In genomic region chr11:5789071-5789753, GRCm38 (mm10) we compare ENCODE assay signal across 8 mouse cellular contexts. TPM values are rescaled to one million over a fixed set of nuclear protein-coding genes. Genes with fewer than 3 reads are reported as not detected.
A peak's percentile ranks its signal among the peaks of the same experiment; 100 is the strongest.
DNase-seq lines count a peak whose midpoint lies in the region; ATAC-seq and TF ChIP-seq lines count a peak whose summit lies in the region.

No protein-coding gene starts in this region.

- peak overlapping the region; percentile 81 for H3K4me3 ChIP-seq in embryonic facial prominence, embryonic 13.5 days
- H3K4me3 ChIP-seq in intestine, postnatal 0 days (ENCODE audit: low read depth, low read length): peak overlapping the region; percentile 79

- 70% methylated on average over 6 of the region's 6 CpGs for WGBS in embryonic facial prominence, embryonic 13.5 days
- 39% methylated on average over 6 of the region's 6 CpGs for WGBS in intestine, postnatal 0 days

- H3K4me2 ChIP-seq in embryonic facial prominence, embryonic 13.5 days: peak overlapping the region; percentile 88
- peak overlapping the region; percentile 90 for H3K4me2 ChIP-seq in intestine, postnatal 0 days (replicated peaks; ENCODE audit: low read depth)

- no peaks in the 10 kb centered on the region for H3K9me3 ChIP-seq in embryonic facial prominence, embryonic 13.5 days
- no peaks in the 10 kb centered on the region for H3K9me3 ChIP-seq in intestine, postnatal 0 days (ENCODE audit: control insufficient read depth)

- intact Hi-C loops in left cerebral cortex, postnatal 36 days (cut with DNase I): loop anchor here (5.0 kb wide), 2 partner anchors 48 to 88 kb away; partner anchors contain the start of genes Pold2 and Polm

- DNase-seq in embryo, embryonic 10.5 days (ENCODE audit: low spot score): peak; percentile 5
- DNase-seq in embryo, embryonic 10 days (ENCODE audit: low spot score): no peak
- DNase-seq in 416B (ENCODE audit: low read depth): peak; percentile 79
- no peak for DNase-seq in left cerebral cortex, postnatal 36 days (ENCODE audit: low spot score in 2 of 2)
- no peak for DNase-seq in layer of hippocampus, adult 9-10 months (ENCODE audit: low spot score)

- peak; percentile 57 for TF ChIP-seq CTCF in intestine, postnatal 0 days (IDR thresholded peaks at IDR 0.05; ENCODE audit: low read depth)

- H3K9ac ChIP-seq in embryonic facial prominence, embryonic 13.5 days: peak overlapping the region; percentile 89
- H3K9ac ChIP-seq in intestine, postnatal 0 days (ENCODE audit: low read depth, low read length): peak overlapping the region; percentile 81

- H3K27me3 ChIP-seq in embryonic facial prominence, embryonic 13.5 days: no peaks in the 10 kb centered on the region
- H3K27me3 ChIP-seq in intestine, postnatal 0 days (replicated peaks; ENCODE audit: control insufficient read depth, insufficient read depth, low read length): no peaks in the 10 kb centered on the region

- H3K36me3 ChIP-seq in embryonic facial prominence, embryonic 13.5 days: peaks cover 29% of the 10 kb centered on the region
- peaks cover 21% of the 10 kb centered on the region for H3K36me3 ChIP-seq in intestine, postnatal 0 days (ENCODE audit: control insufficient read depth, insufficient read depth)

- peaks cover 26% of the 10 kb centered on the region for H3K4me1 ChIP-seq in embryonic facial prominence, embryonic 13.5 days
- H3K4me1 ChIP-seq in intestine, postnatal 0 days (replicated peaks; ENCODE audit: control insufficient read depth, insufficient read depth, low read length): peaks cover 20% of the 10 kb centered on the region

- no peak for ATAC-seq in embryonic facial prominence, embryonic 13.5 days (ENCODE audit: insufficient number of reproducible peaks, insufficient read depth, low FRiP score, low TSS enrichment, low read depth)
- ATAC-seq in intestine, postnatal 0 days: peak; percentile 41
- peak; percentile 28; the same call in 1 of the 2 replicates for ATAC-seq in monocyte, adult 5-6 weeks (replicated peaks; ENCODE audit: insufficient number of reproducible peaks, low FRiP score, low TSS enrichment, poor library complexity, severe bottlenecking)

- peak overlapping the region; percentile 91 for H3K27ac ChIP-seq in embryonic facial prominence, embryonic 13.5 days
- peak overlapping the region; percentile 97 for H3K27ac ChIP-seq in intestine, postnatal 0 days (ENCODE audit: low read depth, low read length)

RNA-seq across cellular contexts. Expression of gene Dbnl, which starts 0.9 kb away (rescaled TPM):
- 126 and 135 TPM in 2 replicates for polyA plus RNA-seq in embryonic facial prominence, embryonic 13.5 days (2015; fragmentation: Nextera tagmentation; extraction: Ambion mirVana)
- polyA plus RNA-seq in intestine, postnatal 0 days (2015; fragmentation: Nextera tagmentation; extraction: Ambion mirVana): 93.0 and 99.7 TPM in 2 replicates
- total RNA-seq in monocyte, adult 5-6 weeks (2017): 164 to 214 TPM (median 184 TPM) in 3 replicates
- 10 to 100 TPM; 69.2 to 72.2 TPM for total RNA-seq in left cerebral cortex, postnatal 36 days (2021)

RNA-seq across cellular contexts. Expression of gene Pgam2, which starts 14.3 kb away (rescaled TPM):
- polyA plus RNA-seq in embryonic facial prominence, embryonic 13.5 days (2015; fragmentation: Nextera tagmentation; extraction: Ambion mirVana): 10.1 and 12.1 TPM in 2 replicates
- 9.9 and 10.1 TPM in 2 replicates for polyA plus RNA-seq in intestine, postnatal 0 days (2015; fragmentation: Nextera tagmentation; extraction: Ambion mirVana)
- total RNA-seq in monocyte, adult 5-6 weeks (2017): 6.4 TPM in 1 of 3 replicates, not detected in the others
- total RNA-seq in left cerebral cortex, postnatal 36 days (2021): 1 to 10 TPM; 6.0 to 6.6 TPM

RNA-seq across cellular contexts. Expression of gene Urgcp, which starts 27.0 kb away (rescaled TPM):
- polyA plus RNA-seq in embryonic facial prominence, embryonic 13.5 days (2015; fragmentation: Nextera tagmentation; extraction: Ambion mirVana): 28.6 and 28.7 TPM in 2 replicates
- polyA plus RNA-seq in intestine, postnatal 0 days (2015; fragmentation: Nextera tagmentation; extraction: Ambion mirVana): 15.4 and 19.0 TPM in 2 replicates
- 7.2 to 13.7 TPM (median 10.5 TPM) in 3 replicates for total RNA-seq in monocyte, adult 5-6 weeks (2017)
- total RNA-seq in left cerebral cortex, postnatal 36 days (2021): 10 to 100 TPM; 65.6 to 75.2 TPM

RNA-seq across cellular contexts. Expression of gene Polm, which starts 48.6 kb away (rescaled TPM):
- 11.4 and 13.6 TPM in 2 replicates for polyA plus RNA-seq in embryonic facial prominence, embryonic 13.5 days (2015; fragmentation: Nextera tagmentation; extraction: Ambion mirVana)
- 9.0 and 9.2 TPM in 2 replicates for polyA plus RNA-seq in intestine, postnatal 0 days (2015; fragmentation: Nextera tagmentation; extraction: Ambion mirVana)
- 14.6 to 18.6 TPM (median 17.2 TPM) in 3 replicates for total RNA-seq in monocyte, adult 5-6 weeks (2017)
- 10 to 100 TPM in 1 of 2 experiments, 1 to 10 TPM in 1; 8.9 to 13.7 TPM for total RNA-seq in left cerebral cortex, postnatal 36 days (2021)

Comparison
In these comparisons a context has a peak if more than half of its experiments do, and no peak if none do; other contexts are left out.
1. DNase-seq: peak in embryo, embryonic 10.5 days (single experiment) and 416B (single experiment); none in embryo, embryonic 10 days (single experiment), left cerebral cortex, postnatal 36 days (0 of 2) and layer of hippocampus, adult 9-10 months (single experiment).